21 mouse cellular contexts compared by ENCODE assay signal in the genomic region with DNA sequence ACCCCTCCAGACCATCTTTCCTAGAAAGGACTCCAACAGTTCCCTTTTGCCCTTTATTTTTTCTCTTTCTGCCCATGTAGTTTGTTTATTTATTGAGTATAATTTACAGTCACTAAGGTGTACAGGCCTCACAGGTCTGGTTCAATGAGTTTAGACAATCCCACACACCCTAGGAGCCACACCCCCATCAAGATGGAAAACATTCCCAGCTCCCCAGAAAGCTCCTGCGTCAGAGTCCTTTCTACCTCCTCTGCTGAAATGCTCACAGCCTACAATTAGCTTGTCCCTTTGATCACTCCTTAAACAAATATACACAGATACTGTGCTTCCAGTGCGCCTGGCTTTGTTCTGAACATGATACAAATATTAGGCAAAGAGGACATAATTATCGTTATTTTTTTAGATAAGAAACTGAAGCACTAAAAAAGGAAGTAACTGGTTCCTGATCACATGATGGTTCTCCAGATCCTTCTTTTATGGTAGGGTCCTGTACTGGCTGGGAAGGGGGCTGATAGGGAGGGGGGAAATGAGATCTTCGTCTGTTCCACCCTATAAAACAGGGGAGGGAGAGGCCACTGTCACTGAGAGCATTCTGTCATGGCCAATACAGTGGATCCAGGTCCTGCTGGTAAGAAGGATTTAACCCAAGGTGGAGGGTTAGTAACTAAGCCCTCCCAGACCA. TPM values are rescaled to one million over a fixed set of nuclear protein-coding genes. Genes with fewer than 3 reads are reported as not detected.
DNase-seq lines count a peak whose midpoint lies in the region; ATAC-seq and TF ChIP-seq lines count a peak whose summit lies in the region.
"Had no signal": no experiment of that assay in that cellular context is flagged by ENCODE, and none has a peak within 500 bp of the region (broad histone marks: within the 10 kb centered on the region; RNA-seq: fewer than 3 reads in every experiment).

No protein-coding gene starts in this region.

- no peaks in the 10 kb centered on the region for H3K4me1 ChIP-seq in kidney, embryonic 16.5 days (ENCODE audit: insufficient read depth, low read length)
- peaks cover 74% of the 10 kb centered on the region for H3K4me1 ChIP-seq in bone marrow macrophage, adult 2 months (ENCODE audit: control insufficient read depth, insufficient read depth, low read length)
- peaks cover 13% of the 10 kb centered on the region for H3K4me1 ChIP-seq in intestine, embryonic 16.5 days (ENCODE audit: control insufficient read depth, insufficient read depth, low read length)
- no peaks in the 10 kb centered on the region for H3K4me1 ChIP-seq in stomach, postnatal 0 days (replicated peaks; ENCODE audit: control insufficient read depth, insufficient read depth)
- H3K4me1 ChIP-seq in forebrain, embryonic 14.5 days (ENCODE audit: control insufficient read depth, insufficient read depth, low read length), result no peaks in the 10 kb centered on the region
- H3K4me1 ChIP-seq: embryonic facial prominence, embryonic 12.5 days; hindbrain, embryonic 15.5 days had no signal

- H3K27me3 ChIP-seq in kidney, embryonic 16.5 days (ENCODE audit: insufficient read depth, low read length), result no peaks in the 10 kb centered on the region
- H3K27me3 ChIP-seq in intestine, embryonic 16.5 days (replicated peaks; ENCODE audit: control insufficient read depth, insufficient read depth, low read length), result no peaks in the 10 kb centered on the region
- no peaks in the 10 kb centered on the region for H3K27me3 ChIP-seq in stomach, postnatal 0 days (ENCODE audit: control insufficient read depth, insufficient read depth, low read length)
- no peaks in the 10 kb centered on the region for H3K27me3 ChIP-seq in forebrain, embryonic 14.5 days (replicated peaks; ENCODE audit: control insufficient read depth, insufficient read depth, low read length)
- H3K27me3 ChIP-seq: embryonic facial prominence, embryonic 12.5 days; hindbrain, embryonic 15.5 days; Patski had no signal

- no peaks in the 10 kb centered on the region for H3K36me3 ChIP-seq in kidney, embryonic 16.5 days (ENCODE audit: insufficient read depth, low read length)
- no peaks in the 10 kb centered on the region for H3K36me3 ChIP-seq in intestine, embryonic 16.5 days (ENCODE audit: control insufficient read depth, insufficient read depth, low read length)
- no peaks in the 10 kb centered on the region for H3K36me3 ChIP-seq in stomach, postnatal 0 days (ENCODE audit: control insufficient read depth, insufficient read depth, low read length)
- no peaks in the 10 kb centered on the region for H3K36me3 ChIP-seq in forebrain, embryonic 14.5 days (ENCODE audit: control insufficient read depth, insufficient read depth, low read length)
- H3K36me3 ChIP-seq: embryonic facial prominence, embryonic 12.5 days; heart, embryonic 12.5 days; hindbrain, embryonic 15.5 days had no signal

- WGBS in kidney, embryonic 16.5 days, result 22% methylated on average over 4 of the region's 4 CpGs
- WGBS in intestine, embryonic 16.5 days, result 33% methylated on average over 4 of the region's 4 CpGs
- 25% methylated on average over 4 of the region's 4 CpGs for WGBS in stomach, postnatal 0 days
- WGBS in forebrain, embryonic 14.5 days, result 67% methylated on average over 4 of the region's 4 CpGs

- intact Hi-C loops in heart, postnatal 25 days (cut with DNase I), result no loop called here

- TF ChIP-seq CTCF in bone marrow macrophage, adult 2 months (IDR thresholded peaks at IDR 0.05; ENCODE audit: low read depth, low read length), result no peak
- TF ChIP-seq CTCF in stomach, postnatal 0 days (IDR thresholded peaks at IDR 0.05; ENCODE audit: low read depth), result no peak

- no peak overlapping the region for H3K27ac ChIP-seq in kidney, embryonic 16.5 days (ENCODE audit: low read length)
- peak overlapping the region; percentile 70 for H3K27ac ChIP-seq in bone marrow macrophage, adult 2 months (ENCODE audit: insufficient read depth, low read depth, low read length)
- H3K27ac ChIP-seq in intestine, embryonic 16.5 days (ENCODE audit: low read length), result no peak overlapping the region
- H3K27ac ChIP-seq in stomach, postnatal 0 days (replicated peaks), result no peak overlapping the region
- H3K27ac ChIP-seq in forebrain, embryonic 14.5 days (ENCODE audit: low read depth, low read length), result no peak overlapping the region
- H3K27ac ChIP-seq: embryonic facial prominence, embryonic 12.5 days; hindbrain, embryonic 15.5 days had no signal

- TF ChIP-seq EP300 in stomach, postnatal 0 days (optimal IDR thresholded peaks at IDR 0.05), result no peak

- H3K4me2 ChIP-seq in kidney, embryonic 16.5 days (replicated peaks; ENCODE audit: low read depth, low read length), result no peak overlapping the region
- no peak overlapping the region for H3K4me2 ChIP-seq in intestine, embryonic 16.5 days (ENCODE audit: low read depth, low read length)
- H3K4me2 ChIP-seq in stomach, postnatal 0 days (replicated peaks; ENCODE audit: low read depth), result no peak overlapping the region
- H3K4me2 ChIP-seq in forebrain, embryonic 14.5 days (ENCODE audit: low read length), result no peak overlapping the region
- H3K4me2 ChIP-seq: embryonic facial prominence, embryonic 12.5 days; heart, embryonic 12.5 days; hindbrain, embryonic 15.5 days had no signal

- DNase-seq in kidney, adult 18-20 months, result no peak
- DNase-seq in stomach, postnatal 0 days (ENCODE audit: low spot score), result no peak
- no peak for DNase-seq in heart, postnatal 25 days (ENCODE audit: low spot score)
- no peak for DNase-seq in forebrain, embryonic 14.5 days (ENCODE audit: low spot score)
- DNase-seq: adrenal gland, adult 2 months; adrenal gland, postnatal 25 days; cerebellum, adult 11 months; cerebellum, adult 8-10 months; cerebellum, postnatal 14 days; embryo, embryonic 11 days; gastrocnemius, postnatal 14 days; heart, postnatal 36 days had no signal

- no peak for TF ChIP-seq POLR2A in bone marrow macrophage, adult 2 months (IDR thresholded peaks at IDR 0.05; ENCODE audit: borderline replicate concordance, low read depth, low read length)

- no peaks in the 10 kb centered on the region for H3K9me3 ChIP-seq in kidney, embryonic 16.5 days (ENCODE audit: low read length)
- no peaks in the 10 kb centered on the region for H3K9me3 ChIP-seq in intestine, embryonic 16.5 days (ENCODE audit: control insufficient read depth, low read length)
- no peaks in the 10 kb centered on the region for H3K9me3 ChIP-seq in stomach, postnatal 0 days (ENCODE audit: control insufficient read depth, low read length)
- no peaks in the 10 kb centered on the region for H3K9me3 ChIP-seq in forebrain, embryonic 14.5 days (replicated peaks; ENCODE audit: control insufficient read depth, low read length)
- H3K9me3 ChIP-seq: embryonic facial prominence, embryonic 12.5 days; heart, embryonic 12.5 days; hindbrain, embryonic 15.5 days had no signal

- no peak overlapping the region for H3K9ac ChIP-seq in kidney, embryonic 16.5 days (replicated peaks; ENCODE audit: low read length)
- H3K9ac ChIP-seq in intestine, embryonic 16.5 days (ENCODE audit: low read depth, low read length), result no peak overlapping the region
- H3K9ac ChIP-seq in stomach, postnatal 0 days (ENCODE audit: low read length), result no peak overlapping the region
- H3K9ac ChIP-seq in forebrain, embryonic 14.5 days (ENCODE audit: low read length), result no peak overlapping the region
- H3K9ac ChIP-seq: embryonic facial prominence, embryonic 12.5 days; heart, embryonic 12.5 days; hindbrain, embryonic 15.5 days had no signal

- H3K4me3 ChIP-seq in kidney, embryonic 16.5 days (ENCODE audit: low read length), result no peak overlapping the region
- H3K4me3 ChIP-seq in bone marrow macrophage, adult 2 months (ENCODE audit: insufficient read depth, low read length), result no peak overlapping the region
- H3K4me3 ChIP-seq in intestine, embryonic 16.5 days (ENCODE audit: low read length), result no peak overlapping the region
- no peak overlapping the region for H3K4me3 ChIP-seq in stomach, postnatal 0 days (ENCODE audit: low read depth, low read length)
- H3K4me3 ChIP-seq in forebrain, embryonic 14.5 days (ENCODE audit: low read depth, low read length), result no peak overlapping the region
- H3K4me3 ChIP-seq: embryonic facial prominence, embryonic 12.5 days; heart, embryonic 12.5 days; hindbrain, embryonic 15.5 days had no signal

- ATAC-seq in kidney, embryonic 16.5 days (ENCODE audit: low FRiP score, low TSS enrichment), result peak; percentile 65; the same call in 1 of the 2 replicates
- ATAC-seq in intestine, embryonic 16.5 days, result peak; percentile 32; the same call in 1 of the 2 replicates
- peak; percentile 36; the same call in 1 of the 2 replicates for ATAC-seq in stomach, postnatal 0 days (ENCODE audit: low FRiP score, low TSS enrichment)
- no peak for ATAC-seq in forebrain, embryonic 14.5 days
- ATAC-seq: activated CD4-positive, CD25-positive, alpha-beta regulatory T cell, adult 4 months; forebrain, embryonic 16.5 days; Patski had no signal

RNA-seq across cellular contexts. Expression of a gene that starts 21.8 kb away (rescaled TPM):
- 9.4 and 11.3 TPM in 2 replicates for polyA plus RNA-seq in kidney, embryonic 16.5 days (2015; fragmentation: Nextera tagmentation; extraction: Ambion mirVana)
- 51.9 and 53.6 TPM in 2 replicates for polyA plus RNA-seq in bone marrow macrophage, adult 2 months (2012; ENCODE audit: insufficient read depth, insufficient read length, missing spikeins)
- polyA plus RNA-seq in intestine, embryonic 16.5 days (2015; fragmentation: Nextera tagmentation; extraction: Ambion mirVana), result 41.1 and 47.6 TPM in 2 replicates
- 32.0 and 37.4 TPM in 2 replicates for polyA plus RNA-seq in stomach, postnatal 0 days (2015; fragmentation: Nextera tagmentation; extraction: Ambion mirVana)
- total RNA-seq in heart, postnatal 25 days (2021), result 10 to 100 TPM; 28.3 to 30.9 TPM
- 1.4 and 1.9 TPM in 2 replicates for polyA plus RNA-seq in forebrain, embryonic 14.5 days (2014; fragmentation: Nextera tagmentation; extraction: Ambion mirVana)

RNA-seq across cellular contexts. Expression of a gene that starts 28.0 kb away (rescaled TPM):
- 19.5 and 19.9 TPM in 2 replicates for polyA plus RNA-seq in kidney, embryonic 16.5 days (2015; fragmentation: Nextera tagmentation; extraction: Ambion mirVana)
- polyA plus RNA-seq in bone marrow macrophage, adult 2 months (2012; ENCODE audit: insufficient read depth, insufficient read length, missing spikeins), result 0.80 and 0.83 TPM in 2 replicates
- polyA plus RNA-seq in intestine, embryonic 16.5 days (2015; fragmentation: Nextera tagmentation; extraction: Ambion mirVana), result 17.5 and 19.9 TPM in 2 replicates
- polyA plus RNA-seq in stomach, postnatal 0 days (2015; fragmentation: Nextera tagmentation; extraction: Ambion mirVana), result 30.8 and 32.2 TPM in 2 replicates
- 100 to 1,000 TPM; 122 to 198 TPM for total RNA-seq in heart, postnatal 25 days (2021)
- polyA plus RNA-seq in forebrain, embryonic 14.5 days (2014; fragmentation: Nextera tagmentation; extraction: Ambion mirVana), result 4.9 and 7.0 TPM in 2 replicates

RNA-seq across cellular contexts. Expression of a gene that starts 36.2 kb away (rescaled TPM):
- polyA plus RNA-seq in kidney, embryonic 16.5 days (2015; fragmentation: Nextera tagmentation; extraction: Ambion mirVana), result 0.17 and 0.69 TPM in 2 replicates
- 0.16 TPM in 1 of 2 replicates, not detected in the other for polyA plus RNA-seq in bone marrow macrophage, adult 2 months (2012; ENCODE audit: insufficient read depth, insufficient read length, missing spikeins)
- 0.64 and 1.2 TPM in 2 replicates for polyA plus RNA-seq in intestine, embryonic 16.5 days (2015; fragmentation: Nextera tagmentation; extraction: Ambion mirVana)
- 0.93 and 1.9 TPM in 2 replicates for polyA plus RNA-seq in stomach, postnatal 0 days (2015; fragmentation: Nextera tagmentation; extraction: Ambion mirVana)
- total RNA-seq in heart, postnatal 25 days (2021), result 1 to 10 TPM; 2.7 to 3.5 TPM
- 9.1 and 12.9 TPM in 2 replicates for polyA plus RNA-seq in forebrain, embryonic 14.5 days (2014; fragmentation: Nextera tagmentation; extraction: Ambion mirVana)
- total RNA-seq: gastrocnemius, postnatal 14 days had no signal
